Mouse (Mus musculus): ENCODE measurements around the gene Vamp2.

DNA sequence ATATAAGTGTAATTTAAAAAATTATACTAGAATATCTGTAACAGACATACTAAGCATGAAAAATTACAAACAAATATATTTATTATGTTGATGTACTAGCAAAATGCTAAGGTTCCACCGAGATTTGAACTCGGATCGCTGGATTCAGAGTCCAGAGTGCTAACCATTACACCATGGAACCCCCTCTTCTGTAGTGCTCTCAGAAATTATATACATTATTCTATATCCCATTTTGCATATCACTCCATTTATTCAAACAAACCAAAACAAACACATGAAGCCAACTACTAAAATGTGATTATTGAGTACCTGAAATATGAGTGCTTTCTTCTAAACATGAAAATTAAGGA, 36.2 kb downstream of the Vamp2 start:
- TF ChIP-seq USF1 (IDR thresholded peaks at IDR 0.05; ENCODE audit: low read depth) (no peak), CTCF (IDR thresholded peaks at IDR 0.05; ENCODE audit: control insufficient read depth, insufficient read depth, insufficient read length) (no peak), MAX (IDR thresholded peaks at IDR 0.05) (no peak), CEBPB (IDR thresholded peaks at IDR 0.05; ENCODE audit: low read depth) (no peak), MYOD1 (IDR thresholded peaks at IDR 0.05; ENCODE audit: control insufficient read depth, insufficient read length, low read depth) (no peak), MYOG (IDR thresholded peaks at IDR 0.05; ENCODE audit: control insufficient read depth, extremely low read depth, insufficient read length) (no peak), FOSL1 (IDR thresholded peaks at IDR 0.05; ENCODE audit: insufficient read depth, low read length, poor library complexity, severe bottlenecking) (no peak)

Data from C2C12 (cell line).